Mouse (Mus musculus) heart, postnatal 14 days (tissue): ENCODE data around the gene Ptrh1. TPM values are rescaled to one million over a fixed set of nuclear protein-coding genes. Genes with fewer than 3 reads are reported as not detected.
A peak's percentile ranks its signal among the peaks of the same experiment; 100 is the strongest.

Experiments used
- DNase-seq, 2 experiments: peaks; one replicate each; pipeline ENCODE4 v3.0.0; 2021 to 2022
- intact Hi-C: fragments of 180-260 bp; cut with DNase I; formaldehyde crosslinking; loops from one replicate; pipeline ENCODE4 v1.15.1; 2025
- total RNA-seq, 2 experiments: library from RNA; stranded (reverse); gene quantifications; 2 replicates each; pipeline ENCODE4 v1.2.3; 2021

Ptrh1 gene
- total RNA-seq, 2 experiments from 2014 or later = 2.9 to 3.7 TPM

- no peak for DNase-seq
- intact Hi-C loops = no loop called here
Observed at GRCm38 (mm10) chr2:32751665-32752033, 23.9 kb upstream of the Ptrh1 start.

GRCm38 (mm10) chr2:32752181-32752580, 23.4 kb upstream of the Ptrh1 start:
- no peak for DNase-seq

GRCm38 (mm10) chr2:32756674-32757055, 18.9 kb upstream of the Ptrh1 start:
- DNase-seq = no peak
- intact Hi-C loops = loop anchor here (1.0 kb wide), 1 partner anchor 43 kb away; the partner anchor contains the start of gene Cdk9

More at GRCm38 (mm10) chr2:32752181-32752580, 23.4 kb upstream of the Ptrh1 start:
- intact Hi-C loops = no loop called here

GRCm38 (mm10) chr2:32757056-32757845, 18.3 kb upstream of the Ptrh1 start, which contains the start of gene Tor2a:
Tor2a (plus strand) TSS chr2:32757234.
- DNase-seq = peak; percentile 97 to 98
- intact Hi-C loops = loop anchor here (1.0 kb wide), 1 partner anchor 44 kb away; the partner anchor contains the start of gene Cdk9

- DNase-seq = no peak
- intact Hi-C loops = no loop called here
Observed at GRCm38 (mm10) chr2:32758503-32758902, 17.1 kb upstream of the Ptrh1 start.

- DNase-seq = no peak
- intact Hi-C loops = no loop called here
Observed at GRCm38 (mm10) chr2:32759001-32759400, 16.6 kb upstream of the Ptrh1 start.

- intact Hi-C loops = no loop called here
- DNase-seq = no peak
Observed at GRCm38 (mm10) chr2:32761361-32761760, 14.2 kb upstream of the Ptrh1 start.

GRCm38 (mm10) chr2:32761859-32762258, 13.7 kb upstream of the Ptrh1 start:
- DNase-seq = no peak
- intact Hi-C loops = no loop called here

GRCm38 (mm10) chr2:32763353-32763752, 12.2 kb upstream of the Ptrh1 start:
- intact Hi-C loops = no loop called here
- DNase-seq = no peak

GRCm38 (mm10) chr2:32767241-32767640, 8.3 kb upstream of the Ptrh1 start:
- DNase-seq = no peak
- intact Hi-C loops = no loop called here

GRCm38 (mm10) chr2:32768661-32769285, 6.8 kb upstream of the Ptrh1 start:
- intact Hi-C loops = no loop called here
- DNase-seq = no peak

GRCm38 (mm10) chr2:32769327-32770085, 6.1 kb upstream of the Ptrh1 start:
- DNase-seq = no peak
- intact Hi-C loops = no loop called here

GRCm38 (mm10) chr2:32771886-32772285, 3.7 kb upstream of the Ptrh1 start:
- intact Hi-C loops = no loop called here
- DNase-seq = no peak

- DNase-seq = no peak
- intact Hi-C loops = no loop called here
Observed at GRCm38 (mm10) chr2:32772626-32773279, 2.8 kb upstream of the Ptrh1 start.

- DNase-seq = no peak
- intact Hi-C loops = loop anchor here (2.0 kb wide), 1 partner anchor 137 kb away; no protein-coding TSS in a partner anchor
Observed at GRCm38 (mm10) chr2:32776192-32776591, 606 bp downstream of the Ptrh1 start.

- intact Hi-C loops = no loop called here
Observed at GRCm38 (mm10) chr2:32778081-32778480, 2.5 kb downstream of the Ptrh1 start.

GRCm38 (mm10) chr2:32779131-32779530, 3.5 kb downstream of the Ptrh1 start:
- peak; percentile 79 to 85 for DNase-seq
- intact Hi-C loops = loop anchor here (1.0 kb wide), 1 partner anchor 78 kb away; no protein-coding TSS in a partner anchor

More at GRCm38 (mm10) chr2:32778081-32778480, 2.5 kb downstream of the Ptrh1 start:
- DNase-seq = no peak

GRCm38 (mm10) chr2:32779714-32780113, 4.1 kb downstream of the Ptrh1 start:
- DNase-seq = no peak
- intact Hi-C loops = loop anchor here (1.0 kb wide), 1 partner anchor 78 kb away; no protein-coding TSS in a partner anchor

- intact Hi-C loops = no loop called here
- no peak for DNase-seq
Observed at GRCm38 (mm10) chr2:32781710-32782109, 6.1 kb downstream of the Ptrh1 start.

GRCm38 (mm10) chr2:32784048-32784681, 8.6 kb downstream of the Ptrh1 start, which contains the start of gene Cfap157:
Cfap157 (minus strand) TSS chr2:32784428.
- intact Hi-C loops = no loop called here
- peak; percentile 30 to 37 for DNase-seq
